Mouse (Mus musculus) kidney, postnatal 10 days (tissue): Measurements from ENCODE around the gene Fabp3.
A peak's percentile ranks its signal among the peaks of the same experiment; 100 is the strongest.

ENCODE experiments used
- DNase-seq: peaks from one replicate; pipeline ENCODE4 v3.0.0; 2021; ENCODE audit warnings: mixed read lengths

Fabp3 gene

GRCm38 (mm10) chr4:130335867-130336266 is 27.5 kb downstream of the Fabp3 start:
- DNase-seq: no peak

- DNase-seq: peak; percentile 67
Observed at GRCm38 (mm10) chr4:130341691-130342090, 33.3 kb downstream of the Fabp3 start.

- no peak for DNase-seq
Observed at GRCm38 (mm10) chr4:130349666-130350065, 41.3 kb downstream of the Fabp3 start.

DNA sequence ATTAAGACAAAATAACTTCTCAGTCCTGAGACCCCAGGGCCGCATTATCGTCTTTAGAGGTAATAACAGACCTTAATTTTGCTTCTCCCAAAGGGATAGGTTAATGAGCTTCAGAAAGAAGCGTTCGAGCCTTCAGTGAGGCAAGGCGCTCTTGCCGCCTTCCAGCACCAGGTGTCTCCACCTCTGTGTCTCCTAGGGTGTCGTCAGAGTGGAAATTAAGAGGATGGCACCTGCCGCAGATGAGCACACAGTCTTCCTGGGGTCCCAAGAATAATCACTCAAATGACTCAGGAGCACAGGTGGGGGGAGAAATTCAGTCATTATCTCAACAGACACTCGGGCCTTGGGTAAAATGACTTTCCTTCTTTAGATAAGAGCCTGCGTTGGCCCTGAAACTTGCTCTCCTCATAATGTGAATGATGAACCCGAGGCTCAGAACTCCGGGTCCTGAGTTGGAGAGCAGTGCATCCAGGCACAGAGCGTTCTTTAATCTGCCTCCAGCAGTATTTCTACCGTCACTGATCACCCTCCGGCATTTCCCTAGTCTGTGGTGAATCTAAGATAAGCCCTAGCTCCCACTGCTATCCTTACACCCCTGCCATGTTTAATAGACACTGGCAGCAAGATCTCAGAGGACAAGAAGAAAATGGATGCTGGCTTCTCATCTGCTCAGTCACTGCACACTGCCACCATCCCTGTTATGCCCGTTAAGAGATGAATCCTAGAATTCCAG is 42.5 kb downstream of the Fabp3 start:
- DNase-seq: no peak

- peak; percentile 18 for DNase-seq
Observed at GRCm38 (mm10) chr4:130352588-130352987, 44.2 kb downstream of the Fabp3 start.

- no peak for DNase-seq
Observed at GRCm38 (mm10) chr4:130357946-130358345, 49.6 kb downstream of the Fabp3 start.

DNA sequence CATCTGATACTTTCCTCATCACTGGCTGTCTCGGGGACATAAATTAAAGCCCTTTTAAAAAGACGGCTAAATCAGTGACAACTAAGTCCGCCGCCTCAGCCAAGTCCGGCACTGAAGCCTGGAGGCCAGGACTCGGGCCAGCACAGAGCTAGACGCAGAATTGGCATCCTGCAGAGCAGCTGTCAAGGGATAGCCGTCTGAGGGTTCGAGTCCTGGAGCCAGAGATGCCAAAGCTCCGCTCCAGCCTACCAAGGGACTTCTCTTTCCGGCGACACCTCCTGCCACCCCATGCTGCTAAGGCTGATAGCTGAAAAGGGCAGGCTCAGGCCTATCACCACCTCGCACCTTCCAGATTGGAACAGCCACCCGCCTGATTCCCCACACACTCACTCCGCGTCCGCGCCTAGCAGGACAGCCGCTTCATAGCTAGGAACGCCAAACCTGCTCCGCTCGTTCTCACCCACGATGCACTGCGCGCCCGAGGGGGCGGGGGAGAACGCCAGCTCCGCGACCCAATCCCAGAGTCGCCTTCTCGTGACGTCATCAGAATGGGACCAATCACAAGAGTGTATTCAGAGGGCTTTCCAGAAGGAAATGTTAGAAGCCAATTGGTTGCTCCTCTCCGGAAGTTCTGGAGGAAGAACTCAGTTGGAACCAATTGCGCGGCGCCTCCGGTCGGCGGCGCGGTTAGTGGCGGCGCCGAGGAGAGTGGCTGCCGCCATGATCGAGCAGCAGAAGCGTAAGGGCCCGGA is 51.3 kb downstream of the Fabp3 start, which contains the start of the genes Zcchc17 and Snrnp40:
Gene Zcchc17, minus strand, starts transcription at position 458 of the 752 bp plus-strand sequence.
Gene Snrnp40, plus strand, starts transcription at position 647 of the 752 bp plus-strand sequence.
- DNase-seq: peak; percentile 99

GRCm38 (mm10) chr4:130360238-130360590 is 51.8 kb downstream of the Fabp3 start:
- no peak for DNase-seq
